Mouse (Mus musculus) CH12.LX (cell line): Measurements from ENCODE around the gene Zfp219. TPM values are rescaled to one million over a fixed set of nuclear protein-coding genes. Genes with fewer than 3 reads are reported as not detected.
A peak's percentile ranks its signal among the peaks of the same experiment; 100 is the strongest.

Experiments
- DNase-seq: peaks from one replicate; pipeline ENCODE4 v3.0.0-alpha.2; 2013; ENCODE audit errors: extremely low read depth
- H3K27ac ChIP-seq: 2 replicates; pipeline ENCODE4 v1.5.1; 2012; ENCODE audit warnings: low read depth, mild to moderate bottlenecking, control low read depth, moderate library complexity; ENCODE audit not compliant: insufficient read depth
- H3K27me3 ChIP-seq: replicated peaks from 2 replicates; pipeline ENCODE3; 2012; ENCODE audit warnings: inconsistent platforms
- H3K36me3 ChIP-seq, 2 experiments: replicated peaks in 1 of 2; 2 replicates each; pipeline versions ENCODE3 to v1.6.1; 2012; ENCODE audit warnings: inconsistent platforms in 1 of 2, low read length in 1 of 2, mild to moderate bottlenecking in 1 of 2, mixed read lengths in 1 of 2, moderate library complexity in 1 of 2; ENCODE audit not compliant: control insufficient read depth in 1 of 2, insufficient read depth in 1 of 2
- H3K4me1 ChIP-seq, 2 experiments: 2 replicates each; pipeline ENCODE4 v1.6.1; 2012; ENCODE audit warnings: inconsistent platforms in 1 of 2, moderate library complexity in 1 of 2; ENCODE audit not compliant: insufficient read depth in 2 of 2, control insufficient read depth in 1 of 2
- H3K4me2 ChIP-seq: 2 replicates; pipeline ENCODE4 v1.6.1; 2012; ENCODE audit warnings: low read depth, mild to moderate bottlenecking, control low read depth; ENCODE audit not compliant: poor library complexity, insufficient read depth, severe bottlenecking
- H3K4me3 ChIP-seq, 3 experiments: fragments of 150-350 bp in 1 of 3; sonication (generic) in 1 of 3; replicated peaks in 1 of 3; 2 replicates each; pipeline versions ENCODE3 to v1.5.1; 2011 to 2012; ENCODE audit warnings: low read depth in 2 of 3, low read length in 2 of 3, mild to moderate bottlenecking in 2 of 3, moderate library complexity in 2 of 3, control low read depth in 1 of 3, improper control_type of control experiment in 1 of 3, inconsistent platforms in 1 of 3, mixed read lengths in 1 of 3; ENCODE audit not compliant: poor library complexity in 1 of 3
- H3K79me2 ChIP-seq: replicated peaks from 2 replicates; pipeline ENCODE4 v1.6.1; 2012; ENCODE audit warnings: mild to moderate bottlenecking, moderate library complexity; ENCODE audit not compliant: control insufficient read depth, poor library complexity, insufficient read depth, severe bottlenecking; ENCODE audit errors: extremely low read depth
- H3K9ac ChIP-seq: 2 replicates; pipeline ENCODE4 v1.6.1; 2012; ENCODE audit warnings: low read depth, mild to moderate bottlenecking, control low read depth, moderate library complexity; ENCODE audit not compliant: insufficient read depth
- H3K9me3 ChIP-seq: replicated peaks from 2 replicates; pipeline ENCODE3; 2012; ENCODE audit warnings: low read length, inconsistent platforms, mixed read lengths
- BHLHE40 ChIP-seq: IDR thresholded peaks from 2 replicates; pipeline ENCODE4 v1.6.1; 2011; ENCODE audit warnings: mild to moderate bottlenecking, low read depth, low read length, improper control_type of control experiment
- CHD2 ChIP-seq: IDR thresholded peaks from 2 replicates; pipeline ENCODE4 v1.6.1; 2011; ENCODE audit warnings: low read length, improper control_type of control experiment
- JUND ChIP-seq: conservative IDR thresholded peaks from 2 replicates; pipeline ENCODE4 v1.6.1; 2011; ENCODE audit warnings: low read depth, low read length, improper control_type of control experiment
- MAZ ChIP-seq: IDR thresholded peaks from 2 replicates; pipeline ENCODE4 v1.6.1; 2012; ENCODE audit warnings: low read depth, mild to moderate bottlenecking, inconsistent platforms, low read length, improper control_type of control experiment, moderate library complexity
- PAX5 ChIP-seq: IDR thresholded peaks from 2 replicates; pipeline ENCODE4 v1.6.1; 2012; ENCODE audit warnings: low read length, inconsistent platforms, mixed read lengths
- TBP ChIP-seq: conservative IDR thresholded peaks from 2 replicates; pipeline ENCODE4 v1.6.1; 2011; ENCODE audit warnings: low read depth, low read length, improper control_type of control experiment
- UBTF ChIP-seq: IDR thresholded peaks from 2 replicates; pipeline ENCODE4 v1.6.1; 2012; ENCODE audit warnings: low read depth, mild to moderate bottlenecking, inconsistent platforms, low read length, improper control_type of control experiment, moderate library complexity
- USF1 ChIP-seq: IDR thresholded peaks from 2 replicates; pipeline ENCODE4 v1.6.1; 2014; ENCODE audit warnings: low read depth, mild to moderate bottlenecking, inconsistent platforms, low read length, improper control_type of control experiment
- USF2 ChIP-seq: conservative IDR thresholded peaks from 2 replicates; pipeline ENCODE4 v1.6.1; 2011; ENCODE audit warnings: low read depth, low read length, improper control_type of control experiment
- dilution Hi-C: fragments of 300-500 bp; cut with MboI; formaldehyde crosslinking; loops from 2 replicates; pipeline ENCODE4 v1.14.3; 2020; ENCODE audit warnings: low sequenced_read_pairs; ENCODE audit not compliant: extremely low pct_unique_long_range_greater_than_20kb, extremely low pct_ligation_motif_present
- in situ Hi-C: fragments of 300-500 bp; cut with MboI; formaldehyde crosslinking; loops from 3 replicates; pipeline ENCODE4 v1.14.3; 2019; ENCODE audit warnings: low sequenced_read_pairs, low pct_ligation_motif_present, low pct_unique_long_range_greater_than_20kb, mixed read lengths
- polyA plus RNA-seq: library from polyadenylated mRNA; unstranded; fragments of >175 nt; gene quantifications from 2 replicates; pipeline ENCODE4 v1.2.1, GENCODE M21; 2012; ENCODE audit warnings: low read depth; ENCODE audit not compliant: insufficient read length
- total RNA-seq, 2 experiments: library from RNA; depleted of rRNA; stranded (reverse); fragments of 300-350 nt in 1 of 2; fragments of >200 nt in 1 of 2; gene quantifications; 2 replicates each; pipeline ENCODE4 v1.2.3; 2012 to 2014

The Zfp219 gene
- total and polyA plus RNA-seq, 3 experiments: 15.8 to 20.8 (median 20.0) TPM

DNA sequence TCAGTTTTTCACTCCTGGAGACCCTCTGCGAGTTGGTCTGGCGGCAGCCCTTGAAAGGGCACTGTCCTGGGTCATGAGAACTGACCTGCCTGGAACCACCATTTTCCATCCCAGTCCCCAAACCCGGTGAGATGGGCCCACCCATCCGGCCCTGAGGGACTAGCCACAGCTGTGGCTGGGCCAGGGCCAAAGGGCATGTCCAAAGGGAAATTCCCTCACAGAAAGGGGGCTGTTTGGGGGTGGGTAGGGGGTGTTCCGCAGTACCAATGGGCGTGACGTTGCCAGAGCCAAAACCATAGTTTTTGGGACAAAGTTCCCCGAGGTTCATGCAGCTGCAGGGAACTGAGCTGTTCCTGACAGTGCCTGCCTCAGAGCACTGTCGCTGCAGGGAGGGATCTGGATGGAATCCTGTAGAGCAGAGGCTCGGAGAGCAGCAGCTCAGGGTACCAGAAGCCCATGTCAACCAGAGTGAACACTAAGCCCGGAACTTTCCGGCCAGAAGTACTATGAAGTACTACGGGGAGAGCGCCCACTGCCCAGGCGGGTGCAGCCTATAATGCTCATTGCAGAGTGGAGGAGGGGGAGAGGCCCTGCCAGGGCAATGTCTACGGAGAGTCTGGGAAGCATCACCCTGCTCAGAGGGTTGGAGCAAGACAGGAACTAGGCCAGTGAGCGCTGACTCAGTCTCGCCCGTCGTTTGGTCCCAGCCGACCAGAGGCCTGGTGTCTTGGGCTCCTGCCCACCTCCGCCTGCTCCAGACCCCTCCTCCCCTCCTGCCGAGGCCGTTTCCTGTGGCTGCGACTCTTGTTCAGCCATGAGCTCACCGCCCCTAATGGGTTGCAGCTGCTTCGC is 35.0 kb downstream of the Zfp219 start:
- Histone ChIP-seq H3K36me3 (no peaks in the 10 kb centered on the region), H3K27ac (no peak overlapping the region), H3K4me3 (peak overlapping the region; percentile 25 to 52 (median 51)), H3K9me3 (no peaks in the 10 kb centered on the region)
- TF ChIP-seq USF1 (no peak), JUND (no peak), TBP (no peak), MAZ (0 out of 2 replicates have a peak, but pooled peaks have one; percentile 40)
- TF ChIP-seq, all 38 proteins: peak for 1
- Histone ChIP-seq H3K4me1 (peaks cover 0 to 19% of the 10 kb centered on the region in 2 experiments; a peak in 2 of 4 replicates), H3K4me2 (peak overlapping the region; percentile 94), H3K27me3 (peaks cover 32% of the 10 kb centered on the region), H3K9ac (peak overlapping the region; percentile 50; the same call in 1 of the 2 replicates), H3K79me2 (no peaks in the 10 kb centered on the region)
- dilution Hi-C loops (no loop called here), in situ Hi-C loops (no loop called here)
- no peak for DNase-seq

DNA sequence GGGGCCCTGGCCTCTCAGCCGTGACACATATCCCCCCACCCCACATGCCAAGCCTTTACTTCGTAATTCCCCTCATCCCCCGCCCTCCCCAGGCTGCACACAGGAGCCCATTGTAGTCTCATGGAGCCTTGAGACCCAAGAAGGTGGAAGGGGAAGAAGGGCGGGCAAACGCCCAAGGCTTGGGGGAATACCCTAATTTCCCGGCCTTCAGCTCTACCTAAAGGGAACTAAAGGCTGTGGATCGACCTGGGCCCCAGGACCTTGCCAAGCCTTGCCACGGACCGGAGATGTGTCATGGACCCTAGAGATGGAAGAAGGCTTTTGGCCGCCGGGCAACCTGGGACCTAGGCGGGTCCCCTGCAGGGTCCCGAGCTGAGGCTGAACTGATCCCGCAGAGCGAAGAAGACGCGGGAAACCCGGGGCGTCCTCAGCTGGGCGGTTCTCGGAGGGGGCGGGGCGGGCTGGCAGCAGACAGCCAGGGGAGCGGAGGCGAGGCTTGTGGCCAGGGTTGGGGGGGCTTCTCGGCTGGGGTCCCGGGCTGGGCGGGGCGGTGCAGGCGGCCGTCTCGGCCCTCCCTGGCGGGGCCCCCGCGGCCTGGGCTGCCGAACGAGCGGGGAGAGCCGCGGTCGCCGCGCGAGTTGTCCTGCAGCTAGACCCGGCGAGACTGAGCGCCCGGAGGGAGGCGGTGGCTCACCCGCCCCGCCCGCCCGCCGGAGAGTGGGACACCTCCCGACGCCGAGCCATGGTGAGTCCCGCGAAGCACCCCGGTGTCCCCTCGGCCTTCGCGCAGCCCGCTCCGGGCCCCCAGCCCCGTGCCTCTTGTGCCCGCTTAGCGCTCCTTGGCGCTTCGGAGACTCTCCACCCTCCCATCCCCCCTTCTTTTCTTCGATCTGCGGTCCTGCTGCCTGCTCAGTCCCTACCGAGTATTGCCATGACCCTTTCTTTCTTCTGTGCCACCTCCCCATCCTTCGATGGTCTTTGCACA is 36.0 kb downstream of the Zfp219 start, which contains the start of gene Arhgef40:
Gene Arhgef40, plus strand, starts transcription at position 473 of the 985 bp plus-strand sequence.
- Histone ChIP-seq H3K36me3 (no peaks in the 10 kb centered on the region), H3K4me3 (peak within 1 kb of the TSS; percentile 25 to 52 (median 51)), H3K9me3 (no peaks in the 10 kb centered on the region), H3K79me2 (no peaks in the 10 kb centered on the region), H3K27me3 (peaks cover 34% of the 10 kb centered on the region), H3K27ac (no peak within 1 kb of the TSS), H3K9ac (peak within 1 kb of the TSS; percentile 50; the same call in 1 of the 2 replicates), H3K4me1 (peaks cover 0 to 22% of the 10 kb centered on the region in 2 experiments; a peak in 2 of 4 replicates), H3K4me2 (peak within 1 kb of the TSS; percentile 94)
- DNase-seq: no peak
- TF ChIP-seq PAX5 (no peak), BHLHE40 (no peak), UBTF (0 out of 2 replicates have a peak, but pooled peaks have one; percentile 36), CHD2 (0 out of 2 replicates have a peak, but pooled peaks have one; percentile 40)
- dilution Hi-C loops: no loop called here
- in situ Hi-C loops: no loop called here

DNA sequence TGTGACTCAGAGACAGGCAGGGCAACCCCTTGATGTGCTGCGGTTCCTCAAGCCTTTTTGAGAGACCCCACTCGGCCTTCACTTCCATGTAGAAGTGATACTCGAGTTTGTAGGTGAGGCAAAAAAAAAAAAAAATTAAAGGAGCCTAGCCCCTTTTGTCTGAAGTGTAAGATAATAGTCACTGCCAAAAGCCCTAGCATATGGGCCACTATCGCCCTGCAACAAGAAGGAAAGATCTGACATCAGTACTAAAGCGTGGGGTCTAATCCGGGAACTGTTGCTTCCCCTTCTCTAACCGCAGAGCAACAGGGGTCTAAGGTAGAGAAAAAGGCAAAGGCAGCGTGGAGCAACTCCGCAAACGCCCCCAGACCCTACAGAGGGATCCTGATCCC is 36.7 kb downstream of the Zfp219 start:
- Histone ChIP-seq H3K27me3 (peaks cover 34% of the 10 kb centered on the region), H3K36me3 (no peaks in the 10 kb centered on the region), H3K79me2 (no peaks in the 10 kb centered on the region), H3K4me1 (peaks cover 2 to 29% of the 10 kb centered on the region in 2 experiments; a peak in 3 of 4 replicates), H3K4me3 (no peak overlapping the region)
- in situ Hi-C loops: no loop called here
- dilution Hi-C loops: no loop called here
- no peak for TF ChIP-seq USF2
- TF ChIP-seq, all 38 proteins: peak for 0
- no peak for DNase-seq
- no peak overlapping the region for H3K27ac ChIP-seq
- H3K9me3 ChIP-seq: no peaks in the 10 kb centered on the region
- H3K4me2 ChIP-seq: peak overlapping the region; percentile 94
- no peak overlapping the region for H3K9ac ChIP-seq
